13 mouse cellular contexts compared by ENCODE assay signal in the genomic region with DNA sequence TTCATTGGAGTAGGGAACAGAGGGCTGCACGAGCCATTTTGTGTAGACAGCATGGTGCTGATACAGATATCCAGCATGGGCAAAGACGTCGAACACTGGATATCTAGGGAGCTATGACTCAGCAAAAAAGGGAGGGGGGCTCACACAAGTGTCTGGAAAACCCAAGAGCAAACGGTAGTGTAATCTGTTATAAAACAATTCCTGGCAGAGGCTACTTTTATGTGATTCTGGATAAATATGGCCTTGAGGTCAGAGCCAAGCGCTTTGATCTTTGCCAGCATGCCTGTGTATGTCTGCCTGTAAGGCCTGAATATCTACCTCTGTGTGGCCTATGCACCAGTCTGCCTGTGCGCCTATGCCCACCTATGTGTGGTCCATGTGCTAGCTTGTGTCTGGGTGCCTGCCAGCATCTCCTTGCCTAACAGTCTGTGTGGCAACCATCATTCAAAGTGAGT. TPM values are rescaled to one million over a fixed set of nuclear protein-coding genes. Genes with fewer than 3 reads are reported as not detected.
DNase-seq lines count a peak whose midpoint lies in the region; ATAC-seq lines count a peak whose summit lies in the region.
"Had no signal": no experiment of that assay in that cellular context is flagged by ENCODE, and none has a peak within 500 bp of the region (broad histone marks: within the 10 kb centered on the region; RNA-seq: fewer than 3 reads in every experiment).

No protein-coding gene starts in this region.

- peaks cover 12% of the 10 kb centered on the region for H3K4me1 ChIP-seq in liver, embryonic 16.5 days (ENCODE audit: control insufficient read depth, low read depth, low read length)
- no peaks in the 10 kb centered on the region for H3K4me1 ChIP-seq in hindbrain, embryonic 11.5 days (replicated peaks; ENCODE audit: control insufficient read depth, insufficient read depth, low read length)
- peaks cover 16% of the 10 kb centered on the region; the same call in 1 of the 2 replicates for H3K4me1 ChIP-seq in heart, embryonic 10.5 days

- no peak overlapping the region for H3K4me2 ChIP-seq in liver, embryonic 16.5 days (ENCODE audit: low read depth, low read length)
- H3K4me2 ChIP-seq in hindbrain, embryonic 11.5 days (replicated peaks; ENCODE audit: low read depth, low read length) = no peak overlapping the region

- no peaks in the 10 kb centered on the region for H3K9me3 ChIP-seq in liver, embryonic 16.5 days (replicated peaks; ENCODE audit: control insufficient read depth, low read length)
- no peaks in the 10 kb centered on the region for H3K9me3 ChIP-seq in hindbrain, embryonic 11.5 days (ENCODE audit: control insufficient read depth, low read length)
- H3K9me3 ChIP-seq in heart, embryonic 10.5 days = no peaks in the 10 kb centered on the region

- no peak for DNase-seq in frontal cortex, postnatal 10 days (ENCODE audit: low spot score in 2 of 2)
- DNase-seq in ovary, adult 18-20 months (ENCODE audit: low spot score) = peak; percentile 55
- no peak for DNase-seq in ovary, postnatal 10 days (ENCODE audit: low spot score)
- peak; percentile 41 for DNase-seq in c-Kit-positive CD71-positive TER-119-positive erythroid progenitor cells, embryonic 14.5 days (ENCODE audit: low spot score)
- no peak for DNase-seq in hindbrain, embryonic 11.5 days (ENCODE audit: low spot score)
- DNase-seq in heart, embryonic 10.5 days (ENCODE audit: low spot score) = no peak
- DNase-seq: cerebellum, adult 9-10 months; thymus, postnatal 25 days had no signal

- no peak overlapping the region for H3K27ac ChIP-seq in liver, embryonic 16.5 days (ENCODE audit: low read length)
- H3K27ac ChIP-seq in hindbrain, embryonic 11.5 days (ENCODE audit: low read depth, low read length) = no peak overlapping the region
- no peak overlapping the region for H3K27ac ChIP-seq in heart, embryonic 10.5 days

- no peaks in the 10 kb centered on the region for H3K27me3 ChIP-seq in liver, embryonic 16.5 days (ENCODE audit: control insufficient read depth, insufficient read depth, low read depth, low read length)
- no peaks in the 10 kb centered on the region for H3K27me3 ChIP-seq in hindbrain, embryonic 11.5 days (ENCODE audit: control insufficient read depth, insufficient read depth, low read length)
- no peaks in the 10 kb centered on the region for H3K27me3 ChIP-seq in heart, embryonic 10.5 days (ENCODE audit: insufficient read depth, poor library complexity, severe bottlenecking)

- WGBS in liver, embryonic 16.5 days (ENCODE audit: insufficient replicate concordance) = 37% methylated on average over 6 of the region's 6 CpGs
- WGBS in hindbrain, embryonic 11.5 days = 86% methylated on average over 6 of the region's 6 CpGs
- WGBS in heart, embryonic 10.5 days = 62% methylated on average over 6 of the region's 6 CpGs

- no peaks in the 10 kb centered on the region for H3K36me3 ChIP-seq in liver, embryonic 16.5 days (ENCODE audit: control insufficient read depth, insufficient read depth)
- no peaks in the 10 kb centered on the region for H3K36me3 ChIP-seq in hindbrain, embryonic 11.5 days (ENCODE audit: control insufficient read depth, insufficient read depth, low read length)
- 0 out of 2 replicates have a peak, but pooled peaks cover 7% of the 10 kb centered on the region for H3K36me3 ChIP-seq in heart, embryonic 10.5 days

- H3K9ac ChIP-seq in liver, embryonic 16.5 days (ENCODE audit: low read depth, low read length) = no peak overlapping the region
- no peak overlapping the region for H3K9ac ChIP-seq in hindbrain, embryonic 11.5 days (ENCODE audit: low read depth, low read length)

- H3K4me3 ChIP-seq in liver, embryonic 16.5 days (ENCODE audit: low read depth, low read length) = no peak overlapping the region
- H3K4me3 ChIP-seq in hindbrain, embryonic 11.5 days (ENCODE audit: low read depth, low read length) = no peak overlapping the region
- H3K4me3 ChIP-seq in heart, embryonic 10.5 days = no peak overlapping the region
- H3K4me3 ChIP-seq: erythroblast, embryonic 14.5 days had no signal

- ATAC-seq in frontal cortex, adult (ENCODE audit: low TSS enrichment) = peak; percentile 38; the same call in 1 of the 2 replicates
- ATAC-seq in liver, embryonic 16.5 days (ENCODE audit: low read depth) = peak; percentile 59
- ATAC-seq in hindbrain, embryonic 11.5 days (ENCODE audit: low FRiP score) = no peak
- ATAC-seq: activated CD4-positive, CD25-positive, alpha-beta regulatory T cell, adult 4 months; intestine, embryonic 16.5 days had no signal

RNA-seq across cellular contexts. Expression of a gene that starts 8.5 kb away (rescaled TPM):
- 3.0 and 3.3 TPM in 2 replicates for polyA plus RNA-seq in liver, embryonic 16.5 days (2015; fragmentation: Nextera tagmentation; extraction: Ambion mirVana)
- 11.2 and 12.7 TPM in 2 replicates for polyA plus RNA-seq in hindbrain, embryonic 11.5 days (2014; fragmentation: Nextera tagmentation; extraction: Ambion mirVana)
- polyA plus RNA-seq in heart, embryonic 10.5 days (2016; fragmentation: Nextera tagmentation; extraction: Ambion mirVana) = 10.8 and 11.4 TPM in 2 replicates

Comparison
In these comparisons a context has a peak if more than half of its experiments do, and no peak if none do; other contexts are left out.
1. DNase-seq: peak in ovary, adult 18-20 months (single experiment) and c-Kit-positive CD71-positive TER-119-positive erythroid progenitor cells, embryonic 14.5 days (single experiment); none in frontal cortex, postnatal 10 days (0 of 2), ovary, postnatal 10 days (single experiment), hindbrain, embryonic 11.5 days (single experiment) and heart, embryonic 10.5 days (single experiment).